Mouse (Mus musculus) hindbrain, embryonic 15.5 days (tissue): ENCODE data around the gene Cep295nl. TPM values are rescaled to one million over a fixed set of nuclear protein-coding genes. Genes with fewer than 3 reads are reported as not detected.
A peak's percentile ranks its signal among the peaks of the same experiment; 100 is the strongest.

Experiments
- ATAC-seq: fragments of 200-750 bp; cut with Nextera tagmentation; 2 replicates; pipeline ENCODE4 v1.8.0; 2017; ENCODE audit warnings: low read depth, moderate number of reproducible peaks, moderate TSS enrichment; ENCODE audit not compliant: low FRiP score
- H3K27ac ChIP-seq: fragments of 300-500 bp; sonication (generic); replicated peaks from 2 replicates; pipeline ENCODE4 v1.5.1; 2015; ENCODE audit warnings: mild to moderate bottlenecking, inconsistent platforms
- H3K27me3 ChIP-seq: fragments of 300-500 bp; sonication (generic); 2 replicates; pipeline ENCODE4 v1.6.1; 2015; ENCODE audit warnings: control low read depth, inconsistent platforms
- H3K36me3 ChIP-seq: fragments of 300-500 bp; sonication (generic); 2 replicates; pipeline ENCODE4 v1.6.1; 2015; ENCODE audit warnings: control low read depth, inconsistent platforms
- H3K4me1 ChIP-seq: fragments of 300-500 bp; sonication (generic); replicated peaks from 2 replicates; pipeline ENCODE4 v1.6.1; 2015; ENCODE audit warnings: control low read depth, inconsistent platforms
- H3K4me2 ChIP-seq: fragments of 300-500 bp; sonication (generic); 2 replicates; pipeline ENCODE4 v1.6.1; 2015; ENCODE audit warnings: moderate library complexity, mild to moderate bottlenecking, inconsistent platforms
- H3K4me3 ChIP-seq: fragments of 300-500 bp; sonication (generic); 2 replicates; pipeline ENCODE4 v1.5.1; 2015; ENCODE audit warnings: mild to moderate bottlenecking, inconsistent platforms
- H3K9ac ChIP-seq: fragments of 300-500 bp; sonication (generic); 2 replicates; pipeline ENCODE4 v1.6.1; 2015; ENCODE audit warnings: inconsistent platforms
- H3K9me3 ChIP-seq: fragments of 300-500 bp; sonication (generic); 2 replicates; pipeline ENCODE4 v1.6.1; 2016; ENCODE audit warnings: control low read depth, inconsistent platforms
- WGBS: fragments of 180-500 bp; shearing (Covaris S2); methylation state at CpG from one replicate; pipeline ENCODE4 v1.1.7; 2015; 5-methylcytosine and 5-hydroxymethylcytosine counted together
- polyA plus RNA-seq: library from polyadenylated mRNA; unstranded; fragments of >200 nt; fragmentation: Nextera tagmentation; extraction: Ambion mirVana; gene quantifications from 2 replicates; pipeline ENCODE4 v1.2.1, GENCODE M21; 2015

Gene Cep295nl
- polyA plus RNA-seq, 1 experiment from 2014 or later: 0.34 TPM

- Histone ChIP-seq H3K36me3 (no peaks in the 10 kb centered on the region), H3K4me3 (no peak overlapping the region), H3K4me2 (no peak overlapping the region), H3K9me3 (no peaks in the 10 kb centered on the region), H3K9ac (no peak overlapping the region), H3K27me3 (no peaks in the 10 kb centered on the region), H3K27ac (no peak overlapping the region), H3K4me1 (peaks cover 27% of the 10 kb centered on the region)
- no peak for ATAC-seq
- 98% methylated on average over 16 of the region's 16 CpGs for WGBS
These were observed 11.5 kb downstream of the Cep295nl start for GRCm38 (mm10) chr11:118330777-118331176.

- peaks cover 27% of the 10 kb centered on the region for H3K4me1 ChIP-seq
- 93% methylated on average over 14 of the region's 14 CpGs for WGBS
- no peaks in the 10 kb centered on the region for H3K9me3 ChIP-seq
- no peak overlapping the region for H3K27ac ChIP-seq
- no peak for ATAC-seq
- H3K4me2 ChIP-seq: no peak overlapping the region
- no peak overlapping the region for H3K9ac ChIP-seq
- no peak overlapping the region for H3K4me3 ChIP-seq
- H3K27me3 ChIP-seq: no peaks in the 10 kb centered on the region
- H3K36me3 ChIP-seq: no peaks in the 10 kb centered on the region
These were observed 11.9 kb downstream of the Cep295nl start for GRCm38 (mm10) chr11:118330361-118330760.

DNA sequence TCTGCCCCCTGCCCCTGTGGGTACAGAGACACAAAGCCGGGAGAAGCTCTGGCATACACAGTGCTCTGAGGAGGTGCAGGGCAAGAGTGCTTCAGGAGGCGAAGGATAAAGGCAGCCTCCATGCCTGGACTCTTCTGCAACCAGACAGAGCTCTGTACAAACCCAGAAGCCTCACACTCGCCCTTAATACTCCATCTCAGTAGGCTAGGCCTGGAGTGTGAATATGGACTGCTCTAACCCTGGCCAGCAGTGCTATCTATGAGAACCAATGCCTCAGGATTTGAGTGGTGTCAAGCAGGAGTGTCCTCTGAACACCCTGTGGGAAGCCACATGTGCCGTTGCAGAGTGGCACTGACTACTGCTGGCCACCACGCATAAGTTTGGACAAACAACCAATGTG lies 13.4 kb downstream of the Cep295nl start:
- Histone ChIP-seq H3K4me2 (no peak overlapping the region), H3K9me3 (no peaks in the 10 kb centered on the region), H3K27me3 (no peaks in the 10 kb centered on the region), H3K36me3 (no peaks in the 10 kb centered on the region), H3K9ac (no peak overlapping the region), H3K4me3 (no peak overlapping the region), H3K4me1 (peaks cover 31% of the 10 kb centered on the region), H3K27ac (peak overlapping the region; percentile 74; the same call in 1 of the 2 replicates)
- no peak for ATAC-seq
- WGBS: 90% methylated on average over 5 of the region's 5 CpGs

DNA sequence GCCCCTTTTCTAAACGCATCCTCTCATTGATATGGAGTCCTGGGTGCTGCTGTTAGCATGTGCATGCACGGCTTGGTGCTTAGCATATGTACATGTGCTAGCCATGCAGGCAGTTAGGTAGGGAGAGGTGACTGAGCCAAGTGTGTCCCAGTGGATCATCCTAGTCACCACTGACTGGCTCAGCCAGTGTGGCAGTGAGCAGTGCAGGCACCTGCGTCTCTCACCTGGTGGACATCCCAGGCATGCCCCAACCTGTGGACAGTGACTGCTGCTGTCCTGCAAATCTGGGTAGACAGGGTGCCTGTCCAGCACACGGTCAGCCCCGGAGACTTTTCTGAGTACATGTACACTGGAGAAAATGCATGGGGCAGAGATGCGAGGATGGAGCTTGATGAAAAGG lies 13.8 kb downstream of the Cep295nl start:
- no peak overlapping the region for H3K4me2 ChIP-seq
- H3K27me3 ChIP-seq: no peaks in the 10 kb centered on the region
- peak overlapping the region; percentile 74 for H3K27ac ChIP-seq
- H3K4me3 ChIP-seq: no peak overlapping the region
- no peaks in the 10 kb centered on the region for H3K36me3 ChIP-seq
- no peak for ATAC-seq
- no peak overlapping the region for H3K9ac ChIP-seq
- H3K9me3 ChIP-seq: no peaks in the 10 kb centered on the region
- peaks cover 33% of the 10 kb centered on the region for H3K4me1 ChIP-seq
- 92% methylated on average over 6 of the region's 6 CpGs for WGBS

DNA sequence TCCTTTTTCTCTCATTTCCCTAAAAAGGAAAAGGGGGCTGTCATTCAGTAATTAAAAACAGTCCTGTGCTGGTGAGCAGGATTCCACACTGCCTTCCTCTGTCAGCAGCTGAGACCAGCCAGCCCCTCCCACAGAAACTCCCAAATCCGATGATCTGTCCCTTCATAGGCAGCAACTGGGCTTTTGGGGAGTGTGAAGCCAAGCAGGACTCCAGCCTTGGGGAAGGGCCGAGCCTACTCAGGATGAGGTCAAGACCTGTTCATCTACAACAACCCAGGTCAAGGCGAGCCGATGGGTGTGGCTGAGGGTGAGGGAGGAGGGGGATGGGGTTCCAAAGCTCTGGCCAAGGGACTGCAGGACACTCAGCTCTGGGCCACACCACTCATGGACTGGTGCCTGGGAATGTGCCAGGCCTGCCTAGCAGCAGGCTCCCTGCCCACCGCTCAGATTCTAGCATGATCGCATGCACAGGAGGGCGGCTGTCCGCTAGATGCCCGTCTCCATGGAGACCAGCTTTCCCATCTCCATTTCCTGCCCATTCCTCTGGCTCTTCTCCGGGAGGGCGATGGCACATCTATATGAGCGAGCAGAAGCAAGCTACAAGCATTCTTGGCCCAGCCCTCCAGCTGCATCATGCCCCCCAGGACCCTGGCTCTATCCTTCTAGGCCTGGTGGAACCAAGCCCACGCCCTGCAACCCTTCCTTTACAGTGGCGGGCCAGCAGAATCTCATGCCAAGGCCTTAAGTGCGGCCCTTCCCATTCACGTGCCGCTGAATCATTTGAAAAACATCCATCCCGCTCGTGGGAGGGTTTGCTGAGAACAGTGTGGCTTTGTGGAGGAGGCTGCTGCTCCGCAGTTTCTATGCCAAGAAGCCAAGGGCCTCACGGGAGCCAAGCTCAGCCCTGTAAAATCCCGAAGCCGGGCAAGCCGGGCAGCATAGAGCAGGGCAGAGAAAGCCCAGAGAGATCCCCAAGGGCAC lies 15.0 kb downstream of the Cep295nl start:
- Histone ChIP-seq H3K36me3 (no peaks in the 10 kb centered on the region), H3K9ac (no peak overlapping the region), H3K27ac (peak overlapping the region; percentile 74), H3K4me3 (no peak overlapping the region), H3K4me1 (peaks cover 39% of the 10 kb centered on the region), H3K27me3 (no peaks in the 10 kb centered on the region), H3K4me2 (peak overlapping the region; percentile 24), H3K9me3 (no peaks in the 10 kb centered on the region)
- peak; percentile 93 for ATAC-seq
- 38% methylated on average over 24 of the region's 24 CpGs for WGBS

- no peak for ATAC-seq
- WGBS: 93% methylated on average over 4 of the region's 4 CpGs
- Histone ChIP-seq H3K4me2 (no peak overlapping the region), H3K9ac (no peak overlapping the region), H3K27ac (peak overlapping the region; percentile 74), H3K36me3 (no peaks in the 10 kb centered on the region), H3K9me3 (no peaks in the 10 kb centered on the region), H3K4me3 (no peak overlapping the region), H3K4me1 (peaks cover 46% of the 10 kb centered on the region), H3K27me3 (no peaks in the 10 kb centered on the region)
These were observed 15.8 kb downstream of the Cep295nl start for GRCm38 (mm10) chr11:118326491-118326890.

DNA sequence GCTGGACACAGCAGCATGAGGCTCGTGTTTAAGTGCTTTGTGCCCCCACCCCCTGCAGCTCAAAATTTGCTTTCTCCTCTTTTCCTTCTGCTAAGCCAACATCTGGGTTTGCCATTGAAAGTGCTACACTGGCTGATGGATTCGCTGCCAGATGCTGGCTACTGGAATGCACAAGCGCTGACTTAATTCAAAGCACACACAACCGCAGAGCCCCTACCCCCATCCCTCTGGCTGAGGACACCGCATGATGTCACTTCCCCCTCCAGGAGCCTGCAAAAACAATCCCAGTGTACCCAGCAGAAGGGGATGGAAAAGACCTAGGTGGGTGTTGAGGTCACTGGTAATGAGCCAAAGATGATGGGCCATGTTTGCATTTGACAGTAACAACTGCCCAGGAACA lies 17.8 kb downstream of the Cep295nl start:
- Histone ChIP-seq H3K4me3 (no peak overlapping the region), H3K27me3 (no peaks in the 10 kb centered on the region), H3K4me2 (no peak overlapping the region), H3K9ac (no peak overlapping the region), H3K27ac (no peak overlapping the region), H3K36me3 (peaks cover 4% of the 10 kb centered on the region; the same call in 1 of the 2 replicates), H3K4me1 (peaks cover 55% of the 10 kb centered on the region), H3K9me3 (no peaks in the 10 kb centered on the region)
- no peak for ATAC-seq
- WGBS: 77% methylated on average over 5 of the region's 5 CpGs

GRCm38 (mm10) chr11:118323974-118324373 lies 18.3 kb downstream of the Cep295nl start:
- H3K27me3 ChIP-seq: no peaks in the 10 kb centered on the region
- 90% methylated on average over 5 of the region's 5 CpGs for WGBS
- no peak overlapping the region for H3K9ac ChIP-seq
- no peak for ATAC-seq
- no peak overlapping the region for H3K4me3 ChIP-seq
- H3K9me3 ChIP-seq: no peaks in the 10 kb centered on the region
- H3K4me2 ChIP-seq: no peak overlapping the region
- H3K27ac ChIP-seq: no peak overlapping the region
- peaks cover 55% of the 10 kb centered on the region for H3K4me1 ChIP-seq
- peaks cover 6% of the 10 kb centered on the region; the same call in 1 of the 2 replicates for H3K36me3 ChIP-seq

DNA sequence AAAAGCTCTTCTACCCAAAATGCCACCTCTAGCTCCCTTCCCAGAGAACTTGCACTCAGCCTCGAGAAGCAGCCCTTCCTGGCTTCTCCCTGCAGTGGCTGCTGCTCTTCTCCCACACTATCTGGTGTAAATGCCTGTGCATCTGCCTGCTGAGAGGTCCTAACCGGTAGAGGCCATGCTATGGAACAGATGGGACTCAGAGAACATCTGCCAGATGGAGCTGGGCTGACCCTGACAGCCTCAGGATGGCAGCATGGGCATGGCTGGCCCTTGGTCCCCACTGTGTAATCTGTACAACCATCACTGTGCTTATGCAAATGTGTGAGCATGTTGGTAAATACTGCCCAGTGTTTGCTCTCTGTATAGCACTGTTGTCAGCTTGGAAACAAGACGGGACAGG lies 19.7 kb downstream of the Cep295nl start:
- H3K27me3 ChIP-seq: no peaks in the 10 kb centered on the region
- H3K36me3 ChIP-seq: peaks cover 16% of the 10 kb centered on the region; the same call in 1 of the 2 replicates
- no peak for ATAC-seq
- no peak overlapping the region for H3K4me2 ChIP-seq
- no peak overlapping the region for H3K4me3 ChIP-seq
- no peak overlapping the region for H3K9ac ChIP-seq
- H3K27ac ChIP-seq: peak overlapping the region; percentile 42; the same call in 1 of the 2 replicates
- H3K9me3 ChIP-seq: no peaks in the 10 kb centered on the region
- 39% methylated on average over 3 of the region's 3 CpGs for WGBS
- peaks cover 45% of the 10 kb centered on the region for H3K4me1 ChIP-seq

GRCm38 (mm10) chr11:118321971-118322370 lies 20.3 kb downstream of the Cep295nl start:
- no peak overlapping the region for H3K4me3 ChIP-seq
- no peak overlapping the region for H3K4me2 ChIP-seq
- no peak for ATAC-seq
- H3K9ac ChIP-seq: no peak overlapping the region
- peaks cover 38% of the 10 kb centered on the region for H3K4me1 ChIP-seq
- 66% methylated on average over 4 of the region's 4 CpGs for WGBS
- peak overlapping the region; percentile 42; the same call in 1 of the 2 replicates for H3K27ac ChIP-seq
- peaks cover 16% of the 10 kb centered on the region; the same call in 1 of the 2 replicates for H3K36me3 ChIP-seq
- no peaks in the 10 kb centered on the region for H3K27me3 ChIP-seq
- H3K9me3 ChIP-seq: no peaks in the 10 kb centered on the region

DNA sequence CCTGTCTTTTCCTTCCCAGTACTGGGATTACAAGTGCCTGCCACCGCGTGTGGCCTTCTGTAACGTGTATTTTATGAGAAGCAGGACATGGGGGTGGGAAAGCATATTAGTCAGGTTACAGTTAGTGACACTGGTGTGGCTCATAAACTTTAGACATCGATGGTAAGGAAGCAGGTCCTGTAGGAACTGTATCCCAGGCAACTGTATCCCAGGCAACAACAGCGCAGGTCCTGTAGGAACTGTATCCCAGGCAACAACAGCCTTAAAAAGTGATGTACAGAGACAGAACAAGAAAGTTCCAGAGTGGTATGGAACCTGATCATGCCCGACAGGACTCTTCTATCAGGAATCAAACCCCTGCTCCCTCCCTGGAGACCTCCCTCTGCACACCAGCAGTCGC lies 20.8 kb downstream of the Cep295nl start:
- ATAC-seq: no peak
- WGBS: 53% methylated on average over 7 of the region's 7 CpGs
- Histone ChIP-seq H3K36me3 (peaks cover 16% of the 10 kb centered on the region; the same call in 1 of the 2 replicates), H3K4me2 (no peak overlapping the region), H3K27me3 (no peaks in the 10 kb centered on the region), H3K27ac (0 out of 2 replicates have a peak overlapping the region, but pooled peaks have one; percentile 34), H3K4me3 (no peak overlapping the region), H3K9me3 (no peaks in the 10 kb centered on the region), H3K9ac (no peak overlapping the region), H3K4me1 (peaks cover 34% of the 10 kb centered on the region)

DNA sequence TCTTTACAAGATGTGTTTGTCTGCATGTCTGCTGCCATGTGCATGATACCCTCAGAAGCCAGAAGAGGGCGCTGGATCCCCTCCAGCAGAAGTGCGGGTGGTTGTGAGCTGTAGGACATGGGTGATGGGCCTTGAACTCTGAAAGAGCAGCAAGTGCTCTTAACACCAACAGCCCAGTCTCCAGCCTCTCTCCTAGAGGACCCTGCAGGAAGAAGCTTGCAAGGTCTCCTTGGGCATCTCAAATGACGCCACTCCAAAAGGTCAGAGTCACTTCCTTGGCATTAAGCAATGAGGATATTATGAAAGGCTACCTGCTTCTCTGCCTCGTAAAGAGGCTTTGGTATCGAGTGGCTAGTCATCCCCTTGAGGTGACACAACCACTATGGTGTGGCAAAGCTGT lies 23.6 kb downstream of the Cep295nl start:
- Histone ChIP-seq H3K27me3 (no peaks in the 10 kb centered on the region), H3K4me2 (no peak overlapping the region), H3K9ac (no peak overlapping the region), H3K4me3 (no peak overlapping the region), H3K36me3 (peaks cover 26% of the 10 kb centered on the region), H3K9me3 (no peaks in the 10 kb centered on the region), H3K4me1 (peaks cover 24% of the 10 kb centered on the region), H3K27ac (no peak overlapping the region)
- WGBS: 66% methylated on average over 5 of the region's 5 CpGs
- ATAC-seq: no peak
